Mouse (Mus musculus) cerebellum, postnatal 4 days (tissue): ENCODE data around the gene Pfdn4.

Experiments
- DNase-seq, 2 experiments: peaks; one replicate each; pipeline ENCODE4 v3.0.0; 2022; ENCODE audit warnings: low spot score in 2 of 2, mixed read lengths in 1 of 2

The Pfdn4 gene

GRCm38 (mm10) chr2:170549146-170549545, 52.9 kb downstream of the Pfdn4 start:
- no peak for DNase-seq

DNA sequence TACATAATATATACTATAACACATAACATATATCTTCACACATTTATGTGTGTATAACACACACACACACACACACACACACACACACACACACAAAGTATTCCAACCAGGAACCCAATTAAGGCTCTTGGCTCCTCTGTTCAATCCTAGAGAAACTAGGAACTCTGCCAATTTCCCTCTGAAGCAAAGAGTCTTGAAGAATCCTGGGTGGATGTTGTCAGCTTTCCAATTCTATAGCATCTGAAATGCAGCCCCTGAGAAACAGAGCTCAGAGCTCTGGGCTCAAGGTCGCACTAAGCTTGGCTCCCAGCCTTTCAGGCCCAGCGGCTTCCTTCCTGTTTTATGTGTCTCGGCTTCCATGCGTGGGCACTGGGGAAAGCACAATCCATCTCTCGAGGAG, 54.0 kb downstream of the Pfdn4 start:
- DNase-seq = peak in 1 of 2 experiments; percentile 30

GRCm38 (mm10) chr2:170552088-170552487, 55.9 kb downstream of the Pfdn4 start:
- no peak for DNase-seq

- DNase-seq = no peak
Measured at GRCm38 (mm10) chr2:170563956-170564855, 68.0 kb downstream of the Pfdn4 start.

DNA sequence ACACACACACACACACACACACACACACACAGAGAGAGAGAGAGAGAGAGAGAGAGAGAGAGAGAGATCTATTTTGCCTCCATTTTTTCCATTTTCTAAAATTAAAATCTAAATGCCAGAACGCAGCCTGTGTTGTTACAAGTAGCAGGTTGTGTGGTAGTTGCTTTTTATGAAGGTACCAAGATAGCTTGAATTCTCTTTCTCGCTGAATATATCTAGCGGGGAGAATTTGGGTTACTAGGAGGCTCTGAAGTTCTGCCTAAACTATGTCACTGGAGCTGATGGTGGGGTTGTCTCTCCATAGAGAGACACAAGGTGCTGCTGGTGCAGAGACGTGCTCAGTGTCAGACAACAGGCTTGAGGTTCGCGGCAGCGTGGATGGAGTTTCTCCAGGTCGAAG, 68.8 kb downstream of the Pfdn4 start:
- no peak for DNase-seq
